Mouse (Mus musculus) heart, embryonic 13.5 days (tissue): ENCODE data around the gene Rnf144b. TPM values are rescaled to one million over a fixed set of nuclear protein-coding genes. Genes with fewer than 3 reads are reported as not detected.

Source experiments
- ATAC-seq: fragments of 200-750 bp; cut with Nextera tagmentation; 2 replicates; pipeline ENCODE4 v1.8.0; 2017; ENCODE audit warnings: moderate TSS enrichment; ENCODE audit not compliant: insufficient number of reproducible peaks, low FRiP score, low TSS enrichment; ENCODE audit errors: extremely low read depth
- H3K27ac ChIP-seq: fragments of 300-500 bp; sonication (generic); replicated peaks from 2 replicates; pipeline ENCODE4 v1.5.1; 2015; ENCODE audit warnings: moderate library complexity, mild to moderate bottlenecking, inconsistent platforms
- H3K27me3 ChIP-seq: fragments of 300-500 bp; sonication (generic); replicated peaks from 2 replicates; pipeline ENCODE4 v1.6.1; 2015; ENCODE audit warnings: mild to moderate bottlenecking, inconsistent platforms
- H3K36me3 ChIP-seq: fragments of 300-500 bp; sonication (generic); 2 replicates; pipeline ENCODE4 v1.6.1; 2015; ENCODE audit warnings: mild to moderate bottlenecking, inconsistent platforms
- H3K4me1 ChIP-seq: fragments of 300-500 bp; sonication (generic); 2 replicates; pipeline ENCODE4 v1.6.1; 2015; ENCODE audit warnings: inconsistent platforms
- H3K4me2 ChIP-seq: fragments of 300-500 bp; sonication (generic); 2 replicates; pipeline ENCODE4 v1.6.1; 2015; ENCODE audit warnings: inconsistent platforms, mild to moderate bottlenecking, moderate library complexity
- H3K4me3 ChIP-seq: fragments of 300-500 bp; sonication (generic); 2 replicates; pipeline ENCODE4 v1.5.1; 2015; ENCODE audit warnings: moderate library complexity, mild to moderate bottlenecking, inconsistent platforms
- H3K9ac ChIP-seq: fragments of 300-500 bp; sonication (generic); 2 replicates; pipeline ENCODE4 v1.6.1; 2015; ENCODE audit warnings: inconsistent platforms, mild to moderate bottlenecking, moderate library complexity
- H3K9me3 ChIP-seq: fragments of 300-500 bp; sonication (generic); 2 replicates; pipeline ENCODE4 v1.6.1; 2016; ENCODE audit warnings: inconsistent platforms
- WGBS: fragments of 180-500 bp; shearing (Covaris S2); methylation state at CpG from one replicate; pipeline ENCODE4 v1.1.7; 2015; ENCODE audit warnings: mixed read lengths; 5-methylcytosine and 5-hydroxymethylcytosine counted together
- polyA plus RNA-seq: library from polyadenylated mRNA; unstranded; fragments of >200 nt; fragmentation: Nextera tagmentation; extraction: Ambion mirVana; gene quantifications from 2 replicates; pipeline ENCODE4 v1.2.1, GENCODE M21; 2015

Gene Rnf144b
- polyA plus RNA-seq, 1 experiment from 2014 or later: 1.4 TPM

DNA sequence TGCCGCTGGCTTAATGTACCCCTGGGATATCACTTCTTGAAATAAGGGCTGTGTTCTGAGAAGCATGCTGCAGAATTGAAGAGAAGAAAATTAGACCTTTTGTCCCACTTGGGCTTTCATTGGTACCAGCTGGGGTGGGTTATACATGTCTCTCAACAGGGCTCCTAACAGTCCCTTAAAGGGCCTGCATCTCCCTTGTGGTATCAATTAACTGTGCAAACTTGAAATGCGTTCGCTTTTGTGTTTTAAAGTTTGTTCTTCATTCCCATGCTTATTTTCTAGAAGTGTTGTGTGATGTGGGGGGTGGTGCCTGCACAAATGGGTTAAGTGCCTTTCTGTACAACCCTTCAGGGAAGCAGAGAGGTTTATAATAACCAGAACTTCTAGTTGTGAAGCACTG, 145.8 kb downstream of the Rnf144b start:
- Histone ChIP-seq H3K27me3 (peaks cover 6% of the 10 kb centered on the region; the same call in 1 of the 2 replicates), H3K4me3 (no peak overlapping the region), H3K9ac (no peak overlapping the region), H3K4me2 (no peak overlapping the region), H3K4me1 (peaks cover 6% of the 10 kb centered on the region), H3K36me3 (no peaks in the 10 kb centered on the region), H3K27ac (no peak overlapping the region), H3K9me3 (0 out of 2 replicates have a peak, but pooled peaks cover 4% of the 10 kb centered on the region)
- WGBS: 84% methylated on average over 3 of the region's 3 CpGs
- ATAC-seq: no peak

DNA sequence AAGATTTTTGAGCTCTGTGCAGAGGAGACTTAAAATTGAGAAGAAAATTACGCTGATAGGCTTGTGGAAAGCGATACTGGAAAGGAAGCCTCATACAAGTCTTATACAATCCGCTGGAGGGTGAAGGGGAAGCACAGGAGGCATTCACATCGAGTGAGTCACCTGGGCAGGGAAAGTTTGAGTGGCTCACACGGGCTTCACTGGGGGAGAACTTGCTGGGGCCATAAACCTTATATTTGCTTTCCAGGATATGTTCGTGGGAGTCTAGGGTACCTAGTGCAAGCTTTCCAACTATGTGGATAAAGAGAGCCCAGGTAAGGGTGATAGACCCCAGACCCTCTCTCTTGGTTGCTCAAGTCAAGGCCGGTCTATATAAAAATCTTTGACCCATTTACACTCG, 150.5 kb downstream of the Rnf144b start:
- ATAC-seq: no peak
- peak overlapping the region; percentile 68 for H3K4me2 ChIP-seq
- WGBS: 19% methylated on average over 8 of the region's 8 CpGs
- peaks cover 26% of the 10 kb centered on the region for H3K4me1 ChIP-seq
- peaks cover 6% of the 10 kb centered on the region; the same call in 1 of the 2 replicates for H3K27me3 ChIP-seq
- peak overlapping the region; percentile 62 for H3K9ac ChIP-seq
- H3K27ac ChIP-seq: no peak overlapping the region
- no peaks in the 10 kb centered on the region for H3K36me3 ChIP-seq
- no peaks in the 10 kb centered on the region for H3K9me3 ChIP-seq
- H3K4me3 ChIP-seq: peak overlapping the region; percentile 39

DNA sequence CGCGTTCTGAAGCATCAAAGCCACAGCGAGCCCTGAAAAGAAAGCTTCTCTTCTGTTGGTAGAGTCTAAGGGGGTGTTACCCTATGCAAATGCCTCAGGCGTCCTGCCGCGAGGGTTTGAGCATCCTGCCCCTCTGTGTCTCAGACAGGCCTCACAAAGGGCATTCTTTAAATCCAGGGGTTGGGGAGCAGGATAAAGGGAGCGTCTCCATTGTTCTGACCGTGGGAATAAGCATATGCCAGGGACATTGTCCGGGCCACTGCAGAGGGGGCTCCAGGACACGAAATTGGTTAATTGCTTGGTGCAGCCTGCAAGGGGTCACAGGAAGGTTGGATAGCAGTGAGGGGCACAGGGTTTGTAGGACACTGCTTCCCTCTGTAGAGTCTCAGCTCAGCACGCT, 151.0 kb downstream of the Rnf144b start:
- WGBS: 6% methylated on average over 11 of the region's 11 CpGs
- no peaks in the 10 kb centered on the region for H3K9me3 ChIP-seq

DNA sequence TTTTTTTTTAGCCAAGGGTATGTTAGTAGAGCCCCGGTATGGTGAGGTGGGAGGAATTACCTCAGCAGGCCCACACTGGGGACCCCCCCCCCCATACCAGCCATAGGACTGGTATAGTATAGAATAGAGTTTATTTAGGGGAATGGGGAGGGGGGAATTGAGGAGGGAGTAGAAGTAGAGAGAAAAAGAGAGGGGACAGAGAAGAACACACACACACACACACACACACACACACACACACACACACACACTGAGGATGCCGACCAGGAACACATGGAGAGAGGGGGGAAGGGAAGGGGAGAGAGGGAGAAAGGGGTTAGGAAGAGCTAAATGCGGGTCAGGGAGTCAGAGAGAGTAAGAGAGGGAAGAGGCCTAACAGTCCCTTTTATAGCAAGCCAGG, 151.7 kb downstream of the Rnf144b start:
- H3K4me3 ChIP-seq: no peak overlapping the region
- H3K9ac ChIP-seq: no peak overlapping the region
- no peaks in the 10 kb centered on the region for H3K9me3 ChIP-seq
- peaks cover 6% of the 10 kb centered on the region; the same call in 1 of the 2 replicates for H3K27me3 ChIP-seq
- no peaks in the 10 kb centered on the region for H3K36me3 ChIP-seq
- no peak overlapping the region for H3K27ac ChIP-seq
- WGBS: 42% methylated on average over 3 of the region's 3 CpGs
- H3K4me1 ChIP-seq: peaks cover 33% of the 10 kb centered on the region
- ATAC-seq: no peak
- H3K4me2 ChIP-seq: no peak overlapping the region

More for the DNA sequence above, 151.0 kb downstream of the Rnf144b start:
- no peak for ATAC-seq
- peaks cover 6% of the 10 kb centered on the region; the same call in 1 of the 2 replicates for H3K27me3 ChIP-seq
- H3K4me1 ChIP-seq: peaks cover 31% of the 10 kb centered on the region
- H3K4me3 ChIP-seq: peak overlapping the region; percentile 39
- peak overlapping the region; percentile 68 for H3K4me2 ChIP-seq
- H3K36me3 ChIP-seq: no peaks in the 10 kb centered on the region
- H3K27ac ChIP-seq: no peak overlapping the region
- H3K9ac ChIP-seq: peak overlapping the region; percentile 62

DNA sequence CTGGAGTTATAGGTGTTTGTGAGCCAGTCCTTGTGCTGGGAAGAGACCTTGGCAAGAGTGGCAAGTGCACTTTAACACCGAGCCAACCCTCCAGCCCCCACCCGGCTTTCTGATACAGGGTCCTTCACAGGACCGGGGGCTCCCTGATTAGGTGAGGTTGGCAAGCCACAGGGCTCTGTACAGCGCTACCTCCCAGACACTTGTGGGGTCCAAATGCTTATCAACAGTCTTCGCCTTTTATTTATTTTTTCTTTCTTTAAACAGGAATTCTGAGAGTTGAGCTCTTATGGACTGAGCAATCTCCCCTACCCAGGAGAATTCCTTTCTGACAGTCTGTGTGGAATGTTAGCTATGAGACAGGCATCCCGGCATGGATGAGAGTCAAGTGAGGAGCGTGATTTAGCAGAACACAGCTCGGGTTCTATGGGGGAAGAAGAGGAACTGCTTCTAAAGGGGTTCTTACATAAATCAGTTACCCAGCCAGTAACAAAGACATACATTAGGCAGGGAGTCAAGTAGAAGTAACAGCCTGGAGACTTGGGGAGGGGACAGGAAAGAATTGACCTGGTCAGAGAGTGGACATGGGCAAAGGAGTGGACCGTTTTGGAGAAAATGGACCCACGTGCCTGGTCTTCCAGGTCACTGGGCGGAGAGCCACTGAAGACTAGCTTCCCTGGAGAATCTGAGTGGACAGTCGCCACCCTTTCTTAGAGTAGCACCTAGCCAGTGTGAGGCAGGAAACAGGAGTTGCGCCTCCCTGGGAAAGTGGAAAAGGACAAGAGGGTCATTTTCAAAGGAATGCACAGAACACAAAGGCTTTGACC, 154.8 kb downstream of the Rnf144b start:
- peak; percentile 28; the same call in 1 of the 2 replicates for ATAC-seq
- Histone ChIP-seq H3K36me3 (no peaks in the 10 kb centered on the region), H3K4me1 (peaks cover 33% of the 10 kb centered on the region), H3K27me3 (no peaks in the 10 kb centered on the region), H3K9ac (peak overlapping the region; percentile 29; the same call in 1 of the 2 replicates), H3K4me2 (peak overlapping the region; percentile 62), H3K4me3 (0 out of 2 replicates have a peak overlapping the region, but pooled peaks have one; percentile 20), H3K9me3 (no peaks in the 10 kb centered on the region), H3K27ac (peak overlapping the region; percentile 74)
- 10% methylated on average over 13 of the region's 13 CpGs for WGBS

DNA sequence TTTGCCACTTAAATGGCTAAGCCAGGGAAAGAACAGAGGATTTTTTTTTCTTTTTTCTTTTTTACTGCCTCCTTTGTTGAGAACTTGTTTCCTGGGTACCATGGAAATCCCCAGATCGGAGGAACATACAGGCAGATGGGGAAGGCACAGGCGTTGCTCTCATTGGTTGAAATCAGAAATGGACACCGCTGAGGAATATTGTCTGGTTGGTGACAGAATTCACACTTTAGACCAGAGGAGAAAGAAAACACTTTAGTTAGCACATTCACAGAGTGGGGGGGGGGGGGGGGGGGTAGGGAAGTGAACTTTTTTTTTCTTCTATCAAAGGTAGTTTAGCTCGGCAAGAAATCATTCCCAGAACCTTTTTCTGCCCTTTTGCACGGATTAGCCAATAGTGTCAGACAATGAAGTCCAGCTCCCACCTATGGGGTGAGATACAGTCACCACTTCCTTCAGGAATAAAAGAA, 155.4 kb downstream of the Rnf144b start:
- Histone ChIP-seq H3K4me2 (peak overlapping the region; percentile 62), H3K27me3 (no peaks in the 10 kb centered on the region), H3K9me3 (no peaks in the 10 kb centered on the region), H3K4me1 (peaks cover 31% of the 10 kb centered on the region), H3K4me3 (no peak overlapping the region), H3K9ac (no peak overlapping the region), H3K27ac (peak overlapping the region; percentile 74), H3K36me3 (no peaks in the 10 kb centered on the region)
- no peak for ATAC-seq
- WGBS: 47% methylated on average over 5 of the region's 5 CpGs

DNA sequence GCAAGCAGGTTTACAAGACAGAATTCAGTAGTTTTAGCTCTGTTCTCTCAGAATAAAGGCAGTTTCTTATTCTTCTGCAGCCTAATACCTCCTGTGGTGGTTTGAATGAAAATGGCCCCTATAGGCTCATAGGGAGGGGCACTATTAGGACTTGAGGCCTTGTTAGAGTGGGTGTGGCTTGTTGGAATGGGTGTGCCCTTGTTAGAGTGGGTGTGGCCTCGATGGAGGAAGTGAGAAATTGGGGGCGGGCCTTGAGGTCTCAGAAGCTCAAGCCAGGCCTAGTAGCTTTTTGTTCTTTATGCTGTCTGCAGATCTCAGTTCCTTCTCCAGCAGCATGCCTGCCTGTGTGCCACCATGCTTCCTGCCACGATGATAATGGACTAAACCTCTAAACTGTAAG, 159.8 kb downstream of the Rnf144b start:
- H3K9me3 ChIP-seq: no peaks in the 10 kb centered on the region
- H3K4me3 ChIP-seq: no peak overlapping the region
- WGBS: 66% methylated on average over 3 of the region's 3 CpGs
- no peaks in the 10 kb centered on the region for H3K36me3 ChIP-seq
- peaks cover 14% of the 10 kb centered on the region for H3K4me1 ChIP-seq
- ATAC-seq: no peak
- H3K4me2 ChIP-seq: no peak overlapping the region
- H3K27ac ChIP-seq: no peak overlapping the region
- H3K27me3 ChIP-seq: no peaks in the 10 kb centered on the region
- H3K9ac ChIP-seq: no peak overlapping the region

DNA sequence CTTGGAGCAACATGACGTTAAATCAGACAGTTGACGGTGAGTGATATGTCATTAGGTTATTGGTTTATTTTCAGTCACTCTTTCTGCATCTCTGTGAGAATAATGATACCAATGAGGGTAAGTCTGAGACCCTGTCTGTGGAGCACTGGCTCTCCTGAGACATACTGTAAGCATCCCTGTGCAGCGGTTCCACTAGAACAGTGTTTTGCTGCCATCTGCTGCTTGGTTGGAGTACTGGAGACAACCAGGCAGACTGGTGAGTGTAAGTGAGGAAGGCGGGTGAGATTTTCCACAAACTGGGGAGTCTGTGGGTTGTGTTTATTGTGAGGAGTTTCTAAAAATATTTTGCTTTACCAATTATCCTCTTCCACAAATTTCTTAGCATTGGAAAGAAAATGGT, 166.0 kb downstream of the Rnf144b start:
- Histone ChIP-seq H3K36me3 (no peaks in the 10 kb centered on the region), H3K27ac (no peak overlapping the region), H3K27me3 (0 out of 2 replicates have a peak, but pooled peaks cover 3% of the 10 kb centered on the region), H3K9ac (no peak overlapping the region), H3K4me2 (no peak overlapping the region), H3K4me3 (no peak overlapping the region), H3K9me3 (no peaks in the 10 kb centered on the region), H3K4me1 (peaks cover 7% of the 10 kb centered on the region)
- no peak; the same call in 1 of the 2 replicates for ATAC-seq
- 42% methylated on average over 4 of the region's 4 CpGs for WGBS

DNA sequence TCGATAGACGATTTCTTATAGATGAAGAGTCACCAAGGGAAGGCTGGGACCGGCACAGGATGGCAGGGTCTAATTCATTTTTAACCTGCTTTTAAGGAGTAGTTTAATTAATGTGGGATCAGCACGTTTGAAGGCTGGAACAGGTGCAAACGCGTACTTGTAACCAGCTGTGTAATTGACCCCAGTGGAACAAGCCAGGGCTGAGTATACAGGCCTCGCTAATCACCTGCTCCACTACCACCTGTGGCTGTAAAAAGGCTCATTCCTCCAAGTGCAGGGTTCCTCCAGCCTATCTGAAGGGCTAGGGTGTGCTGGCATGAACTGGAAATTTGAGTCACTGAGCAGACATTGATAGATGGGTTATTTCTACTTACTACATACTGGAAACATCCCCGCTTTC, 174.0 kb downstream of the Rnf144b start:
- Histone ChIP-seq H3K4me2 (no peak overlapping the region), H3K4me3 (no peak overlapping the region), H3K9ac (no peak overlapping the region), H3K27me3 (no peaks in the 10 kb centered on the region), H3K27ac (no peak overlapping the region), H3K36me3 (no peaks in the 10 kb centered on the region), H3K4me1 (peaks cover 15% of the 10 kb centered on the region), H3K9me3 (no peaks in the 10 kb centered on the region)
- WGBS: 89% methylated on average over 8 of the region's 8 CpGs
- no peak for ATAC-seq
